Mouse (Mus musculus) monocyte, adult 5-6 weeks (primary cell): ENCODE results near the gene BC035044. TPM values are rescaled to one million over a fixed set of nuclear protein-coding genes. Genes with fewer than 3 reads are reported as not detected.
"Not testable (repeated sequence)": the region's sequence is repeated elsewhere in the genome, so short reads cannot be mapped to it uniquely, and the experiment has no call there.

ENCODE experiments used
- ATAC-seq: fragments of 153-309, 156-312 bp; replicated peaks from 2 replicates; pipeline ENCODE4 v1.8.0; 2017; ENCODE audit warnings: mild to moderate bottlenecking; ENCODE audit not compliant: low TSS enrichment, insufficient number of reproducible peaks, severe bottlenecking, poor library complexity, low FRiP score
- total RNA-seq: library from RNA; stranded (forward); fragments of 200-1000, 200-491, 200-594 nt; gene quantifications from 3 replicates; pipeline ENCODE4 v1.2.3, GENCODE M21; 2017

Gene BC035044
- total RNA-seq, 1 experiment from 2014 or later = 51.6 TPM

- ATAC-seq = peak; percentile 32; the same call in 1 of the 2 replicates
Measured at GRCm38 (mm10) chr6:128854024-128854820, 36.7 kb downstream of the BC035044 start.

- ATAC-seq = no peak
Measured at GRCm38 (mm10) chr6:128852766-128853165, 38.2 kb downstream of the BC035044 start.

DNA sequence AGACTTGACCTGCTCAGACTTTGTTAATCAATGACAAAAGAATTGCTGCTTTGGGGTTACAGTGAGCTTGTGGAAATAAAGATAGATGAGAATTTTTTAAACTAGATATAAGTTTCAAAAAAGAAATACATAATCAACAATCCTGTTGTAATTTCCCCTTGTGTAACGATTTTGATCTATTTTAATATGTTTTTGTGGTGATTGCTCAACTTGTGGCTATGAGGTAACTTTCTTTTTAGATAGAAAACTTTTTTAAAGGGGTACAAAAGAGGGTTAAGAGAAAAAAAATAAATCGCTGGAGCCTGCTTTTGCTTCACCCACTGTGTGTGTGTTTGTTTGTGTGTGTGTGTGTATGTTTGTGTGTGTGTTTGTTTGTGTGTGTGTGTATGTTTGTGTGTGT lies 39.8 kb downstream of the BC035044 start:
- ATAC-seq = no peak

DNA sequence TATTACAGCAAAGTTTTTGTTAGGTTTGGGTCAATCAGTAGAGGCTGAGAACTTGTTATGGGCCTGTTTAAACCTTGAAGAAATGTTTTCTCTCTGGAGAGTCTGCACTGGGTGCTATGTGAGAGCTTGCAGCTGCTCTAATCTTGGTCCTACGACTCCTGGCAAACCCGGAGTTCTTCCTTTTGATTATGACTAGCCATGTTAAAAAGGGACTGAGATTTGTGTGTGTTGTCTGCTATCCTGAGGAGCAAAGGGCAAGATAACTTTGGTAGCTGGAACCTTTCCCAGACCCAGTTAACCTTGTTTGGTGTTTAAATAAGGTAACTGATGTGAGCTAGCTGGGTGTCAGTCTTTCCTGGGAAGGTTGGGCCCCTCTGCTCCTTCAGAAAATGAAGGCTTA lies 40.3 kb downstream of the BC035044 start:
- no peak for ATAC-seq

- 0 out of 2 replicates have a peak, but pooled peaks have one; percentile 22 for ATAC-seq
Measured at GRCm38 (mm10) chr6:128849902-128850301, 41.0 kb downstream of the BC035044 start.

- ATAC-seq = no peak
Measured at GRCm38 (mm10) chr6:128847401-128847800, 43.5 kb downstream of the BC035044 start.

DNA sequence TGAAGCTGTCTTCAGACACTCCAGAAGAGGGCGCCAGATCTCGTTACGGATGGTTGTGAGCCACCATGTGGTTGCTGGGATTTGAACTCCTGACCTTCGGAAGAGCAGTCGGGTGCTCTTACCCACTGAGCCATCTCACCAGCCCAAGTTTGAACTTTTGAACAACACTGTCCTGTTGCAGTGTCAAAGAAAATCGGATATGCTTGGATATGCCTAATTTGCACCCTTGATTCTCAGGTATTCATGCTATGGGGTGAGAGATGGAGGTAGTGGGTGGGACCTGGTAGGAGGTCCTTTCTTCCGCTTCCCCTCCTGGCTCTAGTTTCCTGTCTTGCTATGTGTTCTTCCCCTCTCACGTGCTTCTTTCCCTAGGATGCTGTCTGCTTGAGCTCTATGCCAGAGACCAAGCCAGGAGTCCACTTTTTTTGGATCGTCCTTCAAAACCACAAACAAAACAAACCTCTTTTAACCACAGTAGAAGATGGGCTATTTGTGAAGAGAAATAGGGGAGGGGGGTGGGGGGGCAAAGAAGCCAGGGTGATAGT lies 44.9 kb downstream of the BC035044 start:
- no peak for ATAC-seq

GRCm38 (mm10) chr6:128845319-128845979 lies 45.5 kb downstream of the BC035044 start:
- ATAC-seq = peak; percentile 69

DNA sequence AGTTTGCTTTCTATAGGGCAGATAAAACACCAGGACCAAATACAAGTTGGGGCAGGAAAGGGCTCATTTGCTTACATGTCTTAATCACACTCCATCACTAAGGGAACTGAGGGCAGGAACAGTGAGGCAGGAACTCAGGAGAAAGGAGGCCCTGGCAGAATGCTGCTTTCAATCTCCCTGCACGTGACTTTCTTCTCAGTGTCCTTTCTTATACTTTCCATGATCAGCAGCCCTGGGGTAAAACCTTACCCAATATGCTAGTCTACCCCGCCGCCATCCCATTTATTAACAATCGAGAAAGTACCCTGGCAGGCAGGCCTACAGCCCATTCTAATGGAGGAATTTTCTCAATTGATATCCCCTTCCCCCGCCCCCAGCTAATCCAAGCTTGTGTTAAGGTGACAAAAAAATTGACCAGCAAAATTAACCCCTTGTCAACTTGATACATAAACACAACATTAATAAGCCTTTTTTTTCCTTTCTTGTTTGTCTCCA lies 46.3 kb downstream of the BC035044 start:
- no peak for ATAC-seq

DNA sequence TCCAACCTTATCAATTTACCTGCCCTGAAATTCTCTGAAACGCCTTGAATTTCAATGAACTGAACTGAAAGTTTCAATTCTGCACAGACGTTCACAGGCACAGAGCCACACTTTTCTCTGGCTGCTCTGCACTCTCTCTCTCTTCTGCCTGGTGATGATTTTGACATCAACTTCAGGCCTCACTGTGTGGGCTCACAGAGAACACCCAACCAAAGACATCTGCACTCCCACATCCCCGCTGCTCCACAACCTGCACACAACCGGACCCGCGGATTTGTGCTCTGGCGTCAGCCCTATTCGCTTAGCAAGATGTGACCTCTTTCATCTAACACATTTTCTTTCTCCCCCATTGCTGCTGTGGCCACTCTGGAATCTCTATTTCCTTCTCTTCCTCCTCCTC lies 46.8 kb downstream of the BC035044 start:
- no peak for ATAC-seq

GRCm38 (mm10) chr6:128843479-128843992 lies 47.4 kb downstream of the BC035044 start:
- peak; percentile 20; the same call in 1 of the 2 replicates for ATAC-seq

DNA sequence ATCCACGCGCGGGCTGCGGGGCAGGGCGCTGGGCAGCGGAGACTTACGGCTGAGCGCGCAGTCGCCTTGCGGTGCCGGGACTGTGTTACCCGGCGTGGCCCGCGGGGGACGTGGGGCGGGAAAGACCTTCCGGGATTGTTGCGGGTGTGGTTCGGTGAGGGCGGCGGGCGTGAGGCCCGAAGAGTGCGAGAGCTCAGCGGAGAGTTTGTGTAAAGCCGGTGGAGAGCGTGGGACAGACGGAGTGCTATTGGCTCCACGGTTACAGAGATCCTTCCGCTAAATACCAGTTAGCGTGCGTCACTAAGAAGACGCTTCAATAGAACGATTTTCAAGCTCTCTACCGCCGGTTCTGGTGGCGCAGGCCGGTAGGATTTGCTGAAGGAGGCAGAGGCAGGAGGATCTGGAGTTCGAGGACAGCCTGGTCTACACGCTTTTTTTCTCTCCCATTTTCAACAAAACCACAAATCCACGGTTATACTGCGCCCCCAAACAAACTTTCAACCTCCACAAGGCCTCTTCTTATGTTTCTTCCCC lies 47.9 kb downstream of the BC035044 start:
- peak; percentile 58 for ATAC-seq

- no peak for ATAC-seq
Measured at GRCm38 (mm10) chr6:128842356-128842944, 48.5 kb downstream of the BC035044 start.

- no peak for ATAC-seq
Measured at GRCm38 (mm10) chr6:128841327-128842089, 49.4 kb downstream of the BC035044 start.

DNA sequence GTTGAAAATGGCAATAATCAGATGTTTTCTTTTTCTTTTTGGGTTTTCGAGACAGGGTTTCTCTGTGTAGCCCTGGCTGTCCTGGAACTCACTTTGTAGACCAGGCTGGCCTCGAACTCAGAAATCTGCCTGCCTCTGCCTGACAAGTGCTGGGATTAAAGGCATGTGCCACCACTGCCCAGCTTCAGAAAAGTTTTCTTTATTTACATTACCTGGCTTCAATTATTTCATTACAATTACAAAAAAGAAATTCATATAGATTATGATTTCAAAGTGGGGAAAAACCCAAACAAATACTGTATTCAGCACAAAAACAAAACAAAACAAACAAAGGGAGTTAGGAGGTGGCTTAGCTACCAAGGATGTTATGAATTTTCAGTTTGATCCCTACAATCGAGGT lies 50.3 kb downstream of the BC035044 start:
- ATAC-seq = not testable (repeated sequence)

DNA sequence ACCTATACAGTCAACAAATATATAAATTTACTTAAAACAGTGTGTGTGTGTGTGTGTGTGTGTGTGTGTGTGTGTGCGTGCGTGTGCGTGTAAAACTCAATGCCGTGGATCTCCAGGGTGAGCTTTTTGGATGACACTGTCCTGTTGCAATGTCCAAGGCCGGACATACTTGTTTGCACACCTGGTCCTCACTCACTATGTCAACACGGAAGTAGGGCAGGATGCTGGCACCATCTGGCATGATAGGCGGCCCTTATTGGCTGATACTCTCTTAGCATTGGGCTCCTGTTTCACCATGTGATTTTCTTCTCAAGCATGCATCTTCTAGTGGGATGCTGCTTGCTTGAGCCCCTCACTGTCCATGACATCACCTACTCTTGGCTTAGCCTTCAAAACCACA lies 51.0 kb downstream of the BC035044 start:
- no peak for ATAC-seq

- peak; percentile 60 for ATAC-seq
Measured at GRCm38 (mm10) chr6:128839266-128839771, 51.6 kb downstream of the BC035044 start.
